Mouse (Mus musculus) testis, adult 2 months (tissue): ENCODE data around the gene Olfr12.

Experiments
- CTCF ChIP-seq: fragments of 200-500 bp; IDR thresholded peaks from 2 replicates; pipeline ENCODE4 v1.5.1; 2012; ENCODE audit warnings: low read depth, mild to moderate bottlenecking, inconsistent platforms, low read length, moderate library complexity; ENCODE audit not compliant: control insufficient read depth, insufficient read depth, insufficient replicate concordance
- POLR2A ChIP-seq: fragments of 200-500 bp; IDR thresholded peaks from 2 replicates; pipeline ENCODE4 v1.6.1; 2012; ENCODE audit warnings: low read depth, mild to moderate bottlenecking, inconsistent platforms, low read length, moderate library complexity; ENCODE audit not compliant: control insufficient read depth

- TF ChIP-seq CTCF, result no peak
- TF ChIP-seq POLR2A, result no peak
Measured at GRCm38 (mm10) chr1:92647026-92647425, 29.4 kb downstream of the Olfr12 start.
